18 mouse cellular contexts compared by ENCODE assay signal in the genomic region with DNA sequence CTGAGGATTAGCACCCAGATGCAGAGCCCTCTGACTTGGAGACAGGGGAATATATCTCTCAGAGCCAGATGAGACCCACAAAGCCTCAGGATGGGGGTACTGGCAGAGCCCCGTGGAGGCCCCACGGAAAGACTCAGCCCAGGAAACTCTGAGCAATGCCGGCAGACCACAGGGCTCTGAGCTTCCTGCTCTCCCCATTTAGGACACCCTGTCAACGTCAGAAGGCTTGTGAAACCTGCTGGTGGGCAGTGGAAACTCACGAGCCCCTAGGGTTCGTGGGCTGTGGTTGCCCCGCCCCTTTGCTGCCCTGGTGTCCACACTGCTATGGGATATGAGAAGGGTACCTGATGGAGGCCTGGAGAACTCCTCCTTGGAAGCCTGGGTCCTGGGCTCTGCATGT. TPM values are rescaled to one million over a fixed set of nuclear protein-coding genes. Genes with fewer than 3 reads are reported as not detected.
DNase-seq lines count a peak whose midpoint lies in the region; ATAC-seq and TF ChIP-seq lines count a peak whose summit lies in the region.
"Had no signal": no experiment of that assay in that cellular context is flagged by ENCODE, and none has a peak within 500 bp of the region (broad histone marks: within the 10 kb centered on the region; RNA-seq: fewer than 3 reads in every experiment).

No protein-coding gene starts in this region.

- H3K27me3 ChIP-seq in CH12.LX (replicated peaks), result no peaks in the 10 kb centered on the region
- H3K27me3 ChIP-seq: midbrain, embryonic 15.5 days had no signal

- intact Hi-C loops in left cerebral cortex, adult 2 months (cut with DNase I), result no loop called here

- TF ChIP-seq POLR2A in CH12.LX (IDR thresholded peaks at IDR 0.05; ENCODE audit: low read depth, low read length), result no peak

- no peak overlapping the region for H3K9ac ChIP-seq in CH12.LX (ENCODE audit: insufficient read depth, low read depth)
- H3K9ac ChIP-seq: midbrain, embryonic 15.5 days had no signal

- peak; percentile 76 to 80 for ATAC-seq in hematopoietic stem cell, adult 5-6 weeks (replicated peaks in 1 of 2; ENCODE audit: insufficient read depth in 1 of 2, low FRiP score in 2 of 2, low TSS enrichment in 1 of 2, low read depth in 1 of 2, poor library complexity in 2 of 2, severe bottlenecking in 2 of 2)
- peak; percentile 81 for ATAC-seq in megakaryocyte progenitor cell, adult 5-6 weeks (replicated peaks; ENCODE audit: poor library complexity)
- ATAC-seq in cerebellum, adult (ENCODE audit: insufficient number of reproducible peaks, low FRiP score, low TSS enrichment), result no peak
- ATAC-seq: midbrain, embryonic 15.5 days had no signal

- H3K27ac ChIP-seq in left cerebral cortex, adult 2 months, result 0 out of 2 replicates have a peak overlapping the region, but pooled peaks have one; percentile 13
- no peak overlapping the region for H3K27ac ChIP-seq in CH12.LX (ENCODE audit: insufficient read depth, low read depth)
- H3K27ac ChIP-seq: heart, adult 2 months; midbrain, embryonic 15.5 days had no signal

- no peak for DNase-seq in left cerebral cortex, adult 2 months (ENCODE audit: extremely low spot score in 1 of 2, low spot score in 2 of 2)
- DNase-seq in left cerebral cortex, adult 11 months (ENCODE audit: low spot score), result no peak
- no peak for DNase-seq in CH12.LX (ENCODE audit: extremely low read depth)
- no peak for DNase-seq in c-Kit-positive CD71-positive TER-119-positive erythroid progenitor cells, embryonic 14.5 days (ENCODE audit: low spot score)
- no peak for DNase-seq in cerebellum, adult 18-20 months
- DNase-seq: cerebellum, adult 9-10 months; heart, adult 2 months; heart, postnatal 14 days; kidney, postnatal 14 days; layer of hippocampus, postnatal 36 days; lung, postnatal 14 days had no signal

- TF ChIP-seq CTCF in left cerebral cortex, adult 2 months (IDR thresholded peaks at IDR 0.05), result no peak
- no peak for TF ChIP-seq CTCF in CH12.LX (conservative IDR thresholded peaks at IDR 0.05 in 1 of 2, IDR thresholded peaks at IDR 0.05 in 1 of 2; ENCODE audit: low read depth in 2 of 2, low read length in 2 of 2)

- no peak for TF ChIP-seq RAD21 in CH12.LX (IDR thresholded peaks at IDR 0.05; ENCODE audit: low read depth, low read length)

- no peak overlapping the region for H3K4me2 ChIP-seq in CH12.LX (ENCODE audit: insufficient read depth, low read depth, poor library complexity, severe bottlenecking)
- H3K4me2 ChIP-seq: midbrain, embryonic 15.5 days had no signal

- in situ Hi-C loops in CH12.LX (cut with MboI; ENCODE audit: low pct_ligation_motif_present, low pct_unique_long_range_greater_than_20kb, low sequenced_read_pairs), result no loop called here

- H3K4me3 ChIP-seq in left cerebral cortex, adult 2 months, result no peak overlapping the region
- no peak overlapping the region for H3K4me3 ChIP-seq in CH12.LX (replicated peaks in 1 of 3; ENCODE audit: low read depth in 2 of 3, low read length in 2 of 3, poor library complexity in 1 of 3)
- H3K4me3 ChIP-seq: heart, adult 2 months; midbrain, embryonic 15.5 days had no signal

- H3K9me3 ChIP-seq in CH12.LX (replicated peaks; ENCODE audit: low read length), result no peaks in the 10 kb centered on the region
- H3K9me3 ChIP-seq: midbrain, embryonic 15.5 days had no signal

- H3K79me2 ChIP-seq in CH12.LX (replicated peaks; ENCODE audit: control insufficient read depth, extremely low read depth, insufficient read depth, poor library complexity, severe bottlenecking), result no peaks in the 10 kb centered on the region

- TF ChIP-seq EP300 in CH12.LX (IDR thresholded peaks at IDR 0.05; ENCODE audit: low read length), result peak; percentile 60

- H3K36me3 ChIP-seq in CH12.LX (replicated peaks in 1 of 2; ENCODE audit: control insufficient read depth in 1 of 2, insufficient read depth in 1 of 2, low read length in 1 of 2), result no peaks in the 10 kb centered on the region
- H3K36me3 ChIP-seq: midbrain, embryonic 15.5 days had no signal

- H3K4me1 ChIP-seq in CH12.LX (ENCODE audit: control insufficient read depth in 1 of 2, insufficient read depth in 2 of 2), result peaks cover 27 to 55% of the 10 kb centered on the region in 2 experiments

- dilution Hi-C loops in CH12.LX (cut with MboI; ENCODE audit: extremely low pct_ligation_motif_present, extremely low pct_unique_long_range_greater_than_20kb, low sequenced_read_pairs), result no loop called here

TF ChIP-seq in CH12.LX, 34 proteins besides CTCF, POLR2A, EP300 and RAD21:
- TF ChIP-seq SMC3 (IDR thresholded peaks at IDR 0.05; ENCODE audit: low read depth, low read length) (no peak), MEF2A (IDR thresholded peaks at IDR 0.05; ENCODE audit: borderline replicate concordance, low read depth, low read length) (0 out of 2 replicates have a peak, but pooled peaks have one; percentile 24), TBP (conservative IDR thresholded peaks at IDR 0.05; ENCODE audit: low read depth, low read length) (no peak), NELFE (IDR thresholded peaks at IDR 0.05; ENCODE audit: low read depth, low read length) (no peak), USF2 (conservative IDR thresholded peaks at IDR 0.05; ENCODE audit: low read depth, low read length) (no peak), ETS1 (conservative IDR thresholded peaks at IDR 0.05; ENCODE audit: low read depth, low read length) (peak; percentile 62; the same call in 1 of the 2 replicates), MAFK (IDR thresholded peaks at IDR 0.05; ENCODE audit: insufficient replicate concordance, low read length) (no peak), BHLHE40 (IDR thresholded peaks at IDR 0.05; ENCODE audit: low read depth, low read length) (peak; percentile 24; the same call in 1 of the 2 replicates), IRF4 (IDR thresholded peaks at IDR 0.05; ENCODE audit: low read depth, low read length) (0 out of 2 replicates have a peak, but pooled peaks have one; percentile 15)

RNA-seq across cellular contexts. Expression of a gene that starts 24.2 kb away (rescaled TPM):
- not detected for total RNA-seq in left cerebral cortex, adult 2 months (2021)
- not detected in 2 replicates for total RNA-seq in CH12.LX (2012; rRNA removed)
- not detected in 2 replicates for total RNA-seq in CH12.LX (2014; rRNA removed)
- polyA plus RNA-seq in CH12.LX (2012; ENCODE audit: insufficient read length, low read depth), result not detected in 2 replicates
- not detected in 2 replicates for total RNA-seq in hematopoietic stem cell, adult 5-6 weeks (2017)
- 0.07 and 0.12 TPM in 2 replicates for total RNA-seq in megakaryocyte progenitor cell, adult 5-6 weeks (2015)
- total RNA-seq in megakaryocyte progenitor cell, adult 5-6 weeks (2017), result not detected in 2 replicates
- total RNA-seq: heart, adult 2 months; heart, postnatal 14 days; layer of hippocampus, postnatal 36 days had no signal
- polyA plus RNA-seq: C2C12; heart, adult 2 months; neural tube, embryonic 14.5 days; urinary bladder, adult 2 months had no signal

RNA-seq across cellular contexts. Expression of a gene that starts 42.8 kb away (rescaled TPM):
- total RNA-seq in left cerebral cortex, adult 2 months (2021), result 100 to 1,000 TPM; 230 TPM
- 3.3 and 4.9 TPM in 2 replicates for total RNA-seq in CH12.LX (2012; rRNA removed)
- 2.2 and 4.2 TPM in 2 replicates for total RNA-seq in CH12.LX (2014; rRNA removed)
- 4.2 and 5.2 TPM in 2 replicates for polyA plus RNA-seq in CH12.LX (2012; ENCODE audit: insufficient read length, low read depth)
- 34.2 and 42.6 TPM in 2 replicates for total RNA-seq in hematopoietic stem cell, adult 5-6 weeks (2017)
- 38.2 and 61.5 TPM in 2 replicates for total RNA-seq in megakaryocyte progenitor cell, adult 5-6 weeks (2015)
- total RNA-seq in megakaryocyte progenitor cell, adult 5-6 weeks (2017), result 23.6 and 30.6 TPM in 2 replicates
